Mouse (Mus musculus) midbrain, postnatal 0 days (tissue): Measurements from ENCODE around the gene R3hdm4. TPM values are rescaled to one million over a fixed set of nuclear protein-coding genes. Genes with fewer than 3 reads are reported as not detected.

Source experiments
- ATAC-seq: fragments of 200-750 bp; cut with Nextera tagmentation; 2 replicates; pipeline ENCODE4 v1.8.0; 2017; ENCODE audit warnings: moderate number of reproducible peaks, mild to moderate bottlenecking, moderate TSS enrichment, moderate library complexity; ENCODE audit not compliant: low FRiP score
- DNase-seq: peaks from one replicate; pipeline ENCODE4 v3.0.0-alpha.2; 2015; ENCODE audit warnings: low spot score
- H3K27ac ChIP-seq: fragments of 300-500 bp; sonication (generic); 2 replicates; pipeline ENCODE4 v1.5.1; 2014; ENCODE audit warnings: low read depth, mild to moderate bottlenecking, low read length, mixed read lengths
- H3K27me3 ChIP-seq: fragments of 300-500 bp; sonication (generic); 2 replicates; pipeline ENCODE4 v1.6.1; 2014; ENCODE audit warnings: low read length, control low read depth, mixed read lengths; ENCODE audit not compliant: insufficient read depth
- H3K36me3 ChIP-seq: fragments of 300-500 bp; sonication (generic); 2 replicates; pipeline ENCODE4 v1.6.1; 2014; ENCODE audit warnings: low read length, control low read depth, mixed read lengths; ENCODE audit not compliant: insufficient read depth
- H3K4me1 ChIP-seq: fragments of 300-500 bp; sonication (generic); 2 replicates; pipeline ENCODE4 v1.6.1; 2014; ENCODE audit warnings: mild to moderate bottlenecking, control low read depth, antibody characterized with exemption, low read length, mixed read lengths; ENCODE audit not compliant: insufficient read depth
- H3K4me2 ChIP-seq: fragments of 300-500 bp; sonication (generic); 2 replicates; pipeline ENCODE4 v1.6.1; 2014; ENCODE audit warnings: low read depth, mild to moderate bottlenecking, low read length, mixed read lengths; ENCODE audit not compliant: poor library complexity, severe bottlenecking
- H3K4me3 ChIP-seq: fragments of 300-500 bp; sonication (generic); 2 replicates; pipeline ENCODE4 v1.5.1; 2014; ENCODE audit warnings: low read depth, mild to moderate bottlenecking, low read length, moderate library complexity
- H3K9ac ChIP-seq: fragments of 300-500 bp; sonication (generic); replicated peaks from 2 replicates; pipeline ENCODE4 v1.6.1; 2014; ENCODE audit warnings: mild to moderate bottlenecking, low read length, moderate library complexity, mixed read lengths; ENCODE audit not compliant: poor library complexity, severe bottlenecking
- H3K9me3 ChIP-seq: fragments of 300-500 bp; sonication (generic); 2 replicates; pipeline ENCODE4 v1.6.1; 2016; ENCODE audit warnings: low read length, control low read depth
- CTCF ChIP-seq: IDR thresholded peaks from 2 replicates; pipeline ENCODE4 v1.5.1; 2016; ENCODE audit warnings: antibody characterized with exemption, mild to moderate bottlenecking
- WGBS: fragments of 180-500 bp; shearing (Covaris S2); extraction: QIAGEN DNeasy Blood & Tissue Kit; methylation state at CpG from one replicate; pipeline ENCODE4 v1.1.7; 2014; 5-methylcytosine and 5-hydroxymethylcytosine counted together
- polyA plus RNA-seq: library from polyadenylated mRNA; unstranded; fragments of >200 nt; fragmentation: Nextera tagmentation; extraction: Ambion mirVana; gene quantifications from 2 replicates; pipeline ENCODE4 v1.2.1, GENCODE M21; 2015
- total RNA-seq: library from RNA; depleted of rRNA; stranded (reverse); fragments of >200 nt; gene quantifications from 2 replicates; pipeline ENCODE4 v1.2.3, GENCODE M21; 2014; rRNA removed

R3hdm4 gene
- 108 and 118 TPM in 2 replicates for total RNA-seq
- 301 and 323 TPM in 2 replicates for polyA plus RNA-seq

- no peak for DNase-seq
- 3% methylated on average over 34 of the region's 41 CpGs for WGBS
- Histone ChIP-seq H3K36me3 (no peaks in the 10 kb centered on the region), H3K4me2 (peak within 1 kb of the TSS; percentile 47), H3K9ac (peak within 1 kb of the TSS; percentile 25), H3K9me3 (no peaks in the 10 kb centered on the region), H3K4me3 (peak within 1 kb of the TSS; percentile 37), H3K4me1 (peaks cover 12% of the 10 kb centered on the region), H3K27me3 (peaks cover 50% of the 10 kb centered on the region), H3K27ac (no peak within 1 kb of the TSS)
- ATAC-seq, result no peak
- TF ChIP-seq CTCF, result no peak
Observed at GRCm38 (mm10) chr10:79920958-79921535, at the start of gene R3hdm4. R3hdm4 (minus strand) TSS chr10:79921208.

GRCm38 (mm10) chr10:79970415-79971182 is 49.6 kb upstream of the R3hdm4 start, which contains the start of gene Grin3b:
Grin3b (plus strand) TSS chr10:79970715.
- no peak for TF ChIP-seq CTCF

GRCm38 (mm10) chr10:79969124-79969568 is 48.1 kb upstream of the R3hdm4 start:
- Histone ChIP-seq H3K4me2 (no peak overlapping the region), H3K27ac (no peak overlapping the region), H3K27me3 (peaks cover 16% of the 10 kb centered on the region), H3K9me3 (no peaks in the 10 kb centered on the region), H3K36me3 (peaks cover 44% of the 10 kb centered on the region), H3K9ac (no peak overlapping the region), H3K4me3 (no peak overlapping the region), H3K4me1 (no peaks in the 10 kb centered on the region)
- DNase-seq, result peak; percentile 51
- peak; percentile 9 for TF ChIP-seq CTCF
- WGBS, result 7% methylated on average over 3 of the region's 3 CpGs
- ATAC-seq, result no peak

More at GRCm38 (mm10) chr10:79970415-79971182, 49.6 kb upstream of the R3hdm4 start, which contains the start of gene Grin3b:
- Histone ChIP-seq H3K4me3 (peak within 1 kb of the TSS; percentile 38), H3K27ac (no peak within 1 kb of the TSS), H3K27me3 (peaks cover 16% of the 10 kb centered on the region), H3K4me2 (peak within 1 kb of the TSS; percentile 65), H3K9me3 (no peaks in the 10 kb centered on the region), H3K36me3 (peaks cover 33% of the 10 kb centered on the region), H3K9ac (peak within 1 kb of the TSS; percentile 51), H3K4me1 (no peaks in the 10 kb centered on the region)
- 9% methylated on average over 41 of the region's 47 CpGs for WGBS
- ATAC-seq (no peak), DNase-seq (no peak)

- DNase-seq, result no peak
Observed at GRCm38 (mm10) chr10:79968181-79968580, 47.2 kb upstream of the R3hdm4 start.

GRCm38 (mm10) chr10:79966886-79967400 is 45.9 kb upstream of the R3hdm4 start:
- H3K4me3 ChIP-seq, result no peak overlapping the region
- ATAC-seq, result no peak
- peaks cover 14% of the 10 kb centered on the region for H3K27me3 ChIP-seq
- no peaks in the 10 kb centered on the region for H3K9me3 ChIP-seq
- H3K27ac ChIP-seq, result no peak overlapping the region
- WGBS, result 91% methylated on average over 5 of the region's 5 CpGs
- H3K4me1 ChIP-seq, result no peaks in the 10 kb centered on the region
- H3K9ac ChIP-seq, result no peak overlapping the region
- H3K36me3 ChIP-seq, result peaks cover 54% of the 10 kb centered on the region
- DNase-seq, result no peak
- H3K4me2 ChIP-seq, result no peak overlapping the region
- TF ChIP-seq CTCF, result no peak

More at GRCm38 (mm10) chr10:79968181-79968580, 47.2 kb upstream of the R3hdm4 start:
- H3K4me3 ChIP-seq, result no peak overlapping the region
- ATAC-seq, result no peak
- no peak overlapping the region for H3K27ac ChIP-seq
- H3K4me2 ChIP-seq, result no peak overlapping the region
- H3K36me3 ChIP-seq, result peaks cover 54% of the 10 kb centered on the region
- H3K27me3 ChIP-seq, result peaks cover 16% of the 10 kb centered on the region
- TF ChIP-seq CTCF, result no peak
- H3K9me3 ChIP-seq, result no peaks in the 10 kb centered on the region
- WGBS, result 82% methylated on average over 1 of the region's 1 CpGs
- no peaks in the 10 kb centered on the region for H3K4me1 ChIP-seq
- H3K9ac ChIP-seq, result no peak overlapping the region
